Mouse (Mus musculus): ENCODE data around the gene Lonp1.

- TF ChIP-seq HCFC1 (IDR thresholded peaks at IDR 0.05; ENCODE audit: borderline replicate concordance, insufficient read depth, low read length): peak; percentile 86
- no peak for TF ChIP-seq MAFK (IDR thresholded peaks at IDR 0.05; ENCODE audit: insufficient read depth, low read depth, low read length)
- TF ChIP-seq CHD2 (IDR thresholded peaks at IDR 0.05; ENCODE audit: low read depth, low read length): no peak
- TF ChIP-seq ZNF384 (IDR thresholded peaks at IDR 0.05; ENCODE audit: low read depth, low read length): no peak
- TF ChIP-seq ZC3H11A (IDR thresholded peaks at IDR 0.05; ENCODE audit: borderline replicate concordance, low read depth, low read length): no peak
Measured at GRCm38 (mm10) chr17:56626754-56627470, at the start of gene Lonp1.
